Mouse (Mus musculus): ENCODE results near the gene Klhl12. TPM values are rescaled to one million over a fixed set of nuclear protein-coding genes. Genes with fewer than 3 reads are reported as not detected.
"Not testable (repeated sequence)": the region's sequence is repeated elsewhere in the genome, so short reads cannot be mapped to it uniquely, and the experiment has no call there.

Klhl12 gene
- polyA plus RNA-seq, 1 experiment: 3.8 TPM

DNA sequence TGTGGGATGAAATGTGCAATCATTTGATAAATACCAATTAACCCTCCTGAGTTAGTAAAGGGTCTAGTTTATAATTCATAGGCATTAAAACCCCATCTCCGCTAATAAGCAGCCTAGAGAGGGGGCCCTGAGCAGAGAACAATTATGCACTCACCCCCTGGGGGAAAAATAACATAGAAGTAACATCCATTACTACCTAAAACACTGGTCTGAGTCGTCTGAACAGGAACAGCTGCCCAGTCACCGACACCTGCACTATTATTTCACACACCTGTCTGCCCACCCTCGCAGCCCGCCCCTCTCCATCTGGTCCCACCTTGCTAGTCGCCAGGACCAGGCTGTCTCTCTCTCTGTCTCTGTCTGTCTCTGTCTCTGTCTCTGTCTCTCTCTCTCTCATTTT, 57.3 kb downstream of the Klhl12 start:
- no peak for TF ChIP-seq CTCF (IDR thresholded peaks at IDR 0.05; ENCODE audit: low read depth, low read length)
- no peak for TF ChIP-seq POLR2A (IDR thresholded peaks at IDR 0.05; ENCODE audit: borderline replicate concordance, low read depth, low read length)
- Histone ChIP-seq H3K4me3 (ENCODE audit: insufficient read depth, low read length) (no peak overlapping the region), H3K4me1 (ENCODE audit: control insufficient read depth, insufficient read depth, low read length) (peaks cover 5% of the 10 kb centered on the region), H3K27ac (ENCODE audit: insufficient read depth, low read depth, low read length) (no peak overlapping the region)

- no peak overlapping the region for H3K27ac ChIP-seq (ENCODE audit: insufficient read depth, low read depth, low read length)
- TF ChIP-seq POLR2A (IDR thresholded peaks at IDR 0.05; ENCODE audit: borderline replicate concordance, low read depth, low read length): no peak
- no peak for TF ChIP-seq CTCF (IDR thresholded peaks at IDR 0.05; ENCODE audit: low read depth, low read length)
- peaks cover 5% of the 10 kb centered on the region for H3K4me1 ChIP-seq (ENCODE audit: control insufficient read depth, insufficient read depth, low read length)
- peak overlapping the region; percentile 46 for H3K4me3 ChIP-seq (ENCODE audit: insufficient read depth, low read length)
These were observed 58.1 kb downstream of the Klhl12 start for GRCm38 (mm10) chr1:134513312-134513860.

GRCm38 (mm10) chr1:134513876-134514590, 58.7 kb downstream of the Klhl12 start:
- H3K4me3 ChIP-seq (ENCODE audit: insufficient read depth, low read length): peak overlapping the region; percentile 46
- H3K27ac ChIP-seq (ENCODE audit: insufficient read depth, low read depth, low read length): no peak overlapping the region
- no peak for TF ChIP-seq CTCF (IDR thresholded peaks at IDR 0.05; ENCODE audit: low read depth, low read length)
- no peak for TF ChIP-seq POLR2A (IDR thresholded peaks at IDR 0.05; ENCODE audit: borderline replicate concordance, low read depth, low read length)
- H3K4me1 ChIP-seq (ENCODE audit: control insufficient read depth, insufficient read depth, low read length): peaks cover 5% of the 10 kb centered on the region

- no peak overlapping the region for H3K4me3 ChIP-seq (ENCODE audit: insufficient read depth, low read length)
- no peak overlapping the region for H3K27ac ChIP-seq (ENCODE audit: insufficient read depth, low read depth, low read length)
- peaks cover 5% of the 10 kb centered on the region for H3K4me1 ChIP-seq (ENCODE audit: control insufficient read depth, insufficient read depth, low read length)
- TF ChIP-seq POLR2A (IDR thresholded peaks at IDR 0.05; ENCODE audit: borderline replicate concordance, low read depth, low read length): no peak
- TF ChIP-seq CTCF (IDR thresholded peaks at IDR 0.05; ENCODE audit: low read depth, low read length): no peak
These were observed 60.6 kb downstream of the Klhl12 start for GRCm38 (mm10) chr1:134515891-134516290.

DNA sequence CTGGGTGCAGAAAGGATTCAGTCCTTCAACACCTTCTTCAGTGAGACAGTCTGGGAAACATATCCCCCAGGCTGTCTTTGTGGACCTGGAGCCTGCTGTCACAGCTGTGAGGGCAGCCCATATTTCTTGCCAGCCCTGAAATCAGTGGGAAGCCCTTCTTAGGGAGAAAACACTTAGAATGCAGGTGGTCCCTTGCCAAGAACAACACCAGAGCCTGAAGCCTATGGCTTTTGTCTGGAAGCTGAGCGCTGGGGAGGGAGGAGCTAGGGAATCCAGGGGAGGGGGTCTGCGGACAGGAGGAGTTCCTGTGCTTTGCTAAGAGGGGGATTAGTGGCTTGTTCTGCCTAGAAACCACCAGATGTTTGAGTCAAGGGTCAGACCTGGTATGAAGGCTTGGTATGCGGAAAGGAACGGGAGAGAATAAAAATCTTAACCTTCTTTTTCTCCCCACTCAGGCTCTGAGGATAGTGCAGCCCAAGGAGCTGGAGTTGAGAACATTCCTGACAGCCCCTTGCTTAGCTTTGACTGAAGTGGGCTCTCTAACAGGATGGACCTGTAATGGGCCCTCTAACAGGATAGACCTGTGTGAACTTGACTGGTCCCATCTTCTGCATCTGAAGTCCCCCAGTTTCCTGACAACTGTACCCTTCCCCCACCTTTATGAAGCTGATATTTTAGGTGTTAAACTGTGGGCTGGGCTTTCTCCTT, 61.3 kb downstream of the Klhl12 start:
- TF ChIP-seq POLR2A (IDR thresholded peaks at IDR 0.05; ENCODE audit: borderline replicate concordance, low read depth, low read length): no peak
- no peak for TF ChIP-seq CTCF (IDR thresholded peaks at IDR 0.05; ENCODE audit: low read depth, low read length)
- peaks cover 5% of the 10 kb centered on the region for H3K4me1 ChIP-seq (ENCODE audit: control insufficient read depth, insufficient read depth, low read length)
- no peak overlapping the region for H3K27ac ChIP-seq (ENCODE audit: insufficient read depth, low read depth, low read length)
- no peak overlapping the region for H3K4me3 ChIP-seq (ENCODE audit: insufficient read depth, low read length)

DNA sequence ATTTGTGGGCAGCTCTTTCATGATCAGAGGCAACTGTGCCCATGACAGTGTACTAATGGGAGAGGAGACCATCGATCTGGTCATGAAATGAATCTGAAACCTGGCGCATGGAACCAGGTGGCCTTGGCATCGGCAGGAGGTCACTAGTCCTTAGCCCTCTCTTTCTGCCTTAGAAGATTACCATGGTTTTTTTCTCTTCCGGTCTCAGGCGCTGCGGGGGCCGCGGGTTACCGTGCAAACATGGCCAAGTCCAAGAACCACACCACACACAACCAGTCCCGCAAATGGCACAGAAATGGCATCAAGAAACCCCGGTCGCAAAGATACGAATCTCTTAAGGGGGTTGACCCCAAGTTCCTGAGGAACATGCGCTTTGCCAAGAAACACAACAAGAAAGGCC, 62.5 kb downstream of the Klhl12 start:
- not testable (repeated sequence) for H3K27ac ChIP-seq (ENCODE audit: insufficient read depth, low read depth, low read length); H3K4me3 ChIP-seq (ENCODE audit: insufficient read depth, low read length); H3K4me1 ChIP-seq (ENCODE audit: control insufficient read depth, insufficient read depth, low read length)

- H3K4me3 ChIP-seq (ENCODE audit: insufficient read depth, low read length): no peak overlapping the region
- no peak overlapping the region for H3K27ac ChIP-seq (ENCODE audit: insufficient read depth, low read depth, low read length)
- no peaks in the 10 kb centered on the region for H3K4me1 ChIP-seq (ENCODE audit: control insufficient read depth, insufficient read depth, low read length)
- TF ChIP-seq POLR2A (IDR thresholded peaks at IDR 0.05; ENCODE audit: borderline replicate concordance, low read depth, low read length) (no peak), CTCF (IDR thresholded peaks at IDR 0.05; ENCODE audit: low read depth, low read length) (peak; percentile 56)
These were observed 63.3 kb downstream of the Klhl12 start for GRCm38 (mm10) chr1:134518677-134519076.

GRCm38 (mm10) chr1:134519201-134519600, 63.9 kb downstream of the Klhl12 start:
- not testable (repeated sequence) for H3K4me3 ChIP-seq (ENCODE audit: insufficient read depth, low read length); H3K27ac ChIP-seq (ENCODE audit: insufficient read depth, low read depth, low read length); H3K4me1 ChIP-seq (ENCODE audit: control insufficient read depth, insufficient read depth, low read length)

DNA sequence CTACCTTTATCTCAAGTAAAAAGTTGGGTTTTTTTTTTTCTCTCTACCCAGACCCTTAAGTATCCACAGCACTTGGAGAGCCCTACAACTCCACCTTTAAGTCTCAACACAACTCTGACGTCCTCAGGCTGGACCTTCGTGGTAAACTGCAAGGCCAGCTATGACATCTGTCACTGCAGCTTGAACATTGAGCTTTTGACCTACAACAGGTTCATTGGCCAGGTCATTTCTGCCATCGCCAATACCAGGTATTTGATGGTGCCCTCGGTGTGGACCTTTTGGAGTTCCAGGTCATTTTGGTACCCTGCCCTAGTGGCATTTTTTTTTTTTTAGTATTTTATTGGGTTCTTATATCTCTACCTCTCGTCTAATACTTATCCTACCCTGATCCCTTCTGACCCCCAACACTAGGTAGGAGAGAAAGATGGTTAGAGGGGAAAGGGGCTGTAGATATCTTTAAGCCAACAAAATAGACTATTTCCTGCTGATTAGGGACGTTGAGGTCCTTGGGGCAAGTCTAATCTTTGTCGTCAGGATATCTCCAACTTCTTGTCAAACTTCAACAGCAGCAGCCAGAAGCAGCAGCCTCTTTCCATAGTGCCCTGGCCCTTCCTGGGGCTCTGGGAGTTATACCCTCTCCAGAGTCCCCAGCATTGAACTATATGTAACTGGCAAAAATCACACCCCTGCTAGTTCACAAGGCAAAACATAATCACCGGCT, 64.8 kb downstream of the Klhl12 start:
- Histone ChIP-seq H3K4me1 (ENCODE audit: control insufficient read depth, insufficient read depth, low read length) (no peaks in the 10 kb centered on the region), H3K27ac (ENCODE audit: insufficient read depth, low read depth, low read length) (no peak overlapping the region), H3K4me3 (ENCODE audit: insufficient read depth, low read length) (no peak overlapping the region)
- no peak for TF ChIP-seq CTCF (IDR thresholded peaks at IDR 0.05; ENCODE audit: low read depth, low read length)
- TF ChIP-seq POLR2A (IDR thresholded peaks at IDR 0.05; ENCODE audit: borderline replicate concordance, low read depth, low read length): no peak

- no peak overlapping the region for H3K27ac ChIP-seq (ENCODE audit: insufficient read depth, low read depth, low read length)
- TF ChIP-seq CTCF (IDR thresholded peaks at IDR 0.05; ENCODE audit: low read depth, low read length) (no peak), POLR2A (IDR thresholded peaks at IDR 0.05; ENCODE audit: borderline replicate concordance, low read depth, low read length) (no peak)
These were observed 65.8 kb downstream of the Klhl12 start for GRCm38 (mm10) chr1:134521163-134521562.

More at GRCm38 (mm10) chr1:134521163-134521562, 65.8 kb downstream of the Klhl12 start:
- no peaks in the 10 kb centered on the region for H3K4me1 ChIP-seq (ENCODE audit: control insufficient read depth, insufficient read depth, low read length)
- no peak overlapping the region for H3K4me3 ChIP-seq (ENCODE audit: insufficient read depth, low read length)
